Mouse (Mus musculus): ENCODE measurements at regions not wholly inside any gene's neighbourhood (a gene's known extent, or its start where the extent isn't known, plus 50 kb on each side); places are given as distances from the start of the nearest gene placed in this dataset.
A peak's percentile ranks its signal among the peaks of the same experiment; 100 is the strongest.

DNA sequence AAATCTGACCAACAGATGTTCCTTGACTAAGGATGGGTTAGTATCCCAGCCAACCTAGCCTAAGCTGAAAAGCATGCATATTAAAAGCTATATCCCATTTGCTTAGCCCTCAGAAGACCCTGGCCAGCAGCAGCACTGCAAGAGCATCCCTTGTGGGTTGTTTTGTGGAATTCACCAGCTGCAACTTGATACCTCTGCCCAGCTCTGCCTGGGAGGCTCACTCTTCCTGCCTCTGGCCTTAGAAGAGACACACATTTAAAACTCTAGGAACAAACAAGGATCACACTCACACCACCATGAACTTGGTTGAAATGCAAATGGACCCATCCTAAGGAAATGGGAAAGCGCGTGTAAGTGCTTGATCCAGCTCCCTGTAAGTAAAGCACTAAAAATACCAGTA is 107.7 kb upstream of the Arl4c start:
- DNase-seq (ENCODE audit: low spot score): no peak

DNA sequence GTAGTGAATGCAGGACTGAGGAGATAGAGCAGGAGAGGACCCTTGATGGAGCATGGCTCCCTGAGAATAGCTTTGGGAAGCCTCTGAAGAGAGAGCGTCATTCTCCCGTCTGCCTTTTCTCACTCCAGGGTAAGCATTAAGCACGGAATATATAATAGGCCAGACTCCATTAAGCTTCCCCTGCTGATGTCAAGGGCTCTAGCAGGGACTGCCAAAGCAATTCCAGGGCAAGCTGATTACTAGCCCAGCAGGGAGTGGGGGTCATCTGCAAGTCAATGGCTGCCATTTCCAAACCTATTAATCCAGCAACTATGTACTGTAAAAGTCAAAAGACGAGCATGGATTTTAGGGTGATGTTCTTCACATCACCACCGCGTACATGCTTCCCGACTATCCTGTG is 111.2 kb upstream of the Arl4c start:
- no peak for DNase-seq (ENCODE audit: low spot score)

DNA sequence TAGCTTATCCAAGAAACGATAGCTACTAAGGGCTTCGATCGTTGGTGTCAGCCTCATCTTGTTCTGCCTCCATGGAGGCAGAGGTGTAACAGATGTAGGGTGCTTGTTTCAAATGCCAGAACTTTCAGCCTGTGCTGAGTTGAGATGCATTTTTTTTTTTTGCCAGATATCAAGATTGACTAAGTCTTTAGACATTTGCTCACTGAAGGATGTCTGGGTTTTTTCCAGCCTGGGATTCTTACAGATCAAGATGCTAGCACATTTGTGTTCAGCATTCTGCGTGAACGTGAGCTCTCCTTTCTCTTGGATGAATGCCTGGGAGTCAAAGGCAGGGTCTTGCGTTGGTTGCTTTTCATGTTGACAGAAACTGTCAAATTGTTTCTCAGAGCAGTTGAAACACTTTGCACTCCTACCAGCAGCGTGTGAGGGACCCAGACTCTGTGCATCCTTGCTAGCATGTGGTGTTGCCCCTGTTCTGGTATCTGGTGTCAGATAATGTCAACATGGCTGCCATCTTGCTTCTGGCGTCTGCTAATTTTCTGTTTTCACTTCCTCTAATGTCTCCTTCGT is 114.4 kb upstream of the Arl4c start:
- no peak for DNase-seq (ENCODE audit: low spot score)

DNA sequence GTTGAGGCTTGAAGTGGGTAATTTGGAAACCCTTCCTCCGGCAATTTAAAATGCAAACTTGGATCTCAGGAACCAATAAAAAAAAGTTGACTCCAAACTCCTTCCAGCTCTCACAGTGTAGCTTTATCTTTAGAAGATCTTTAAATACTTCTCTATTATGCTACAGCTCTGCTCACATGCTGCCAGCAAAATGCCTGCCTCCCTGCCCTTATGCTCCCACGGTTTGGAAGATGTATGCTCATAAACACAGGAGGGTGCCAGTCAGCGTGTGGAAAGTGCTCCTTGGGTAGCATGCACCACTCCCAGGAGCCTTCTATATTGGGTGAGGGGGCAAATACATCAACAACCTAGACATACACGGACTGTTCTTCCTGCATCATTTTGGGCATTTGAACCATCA is 123.2 kb upstream of the Arl4c start:
- DNase-seq (ENCODE audit: low spot score): no peak

DNA sequence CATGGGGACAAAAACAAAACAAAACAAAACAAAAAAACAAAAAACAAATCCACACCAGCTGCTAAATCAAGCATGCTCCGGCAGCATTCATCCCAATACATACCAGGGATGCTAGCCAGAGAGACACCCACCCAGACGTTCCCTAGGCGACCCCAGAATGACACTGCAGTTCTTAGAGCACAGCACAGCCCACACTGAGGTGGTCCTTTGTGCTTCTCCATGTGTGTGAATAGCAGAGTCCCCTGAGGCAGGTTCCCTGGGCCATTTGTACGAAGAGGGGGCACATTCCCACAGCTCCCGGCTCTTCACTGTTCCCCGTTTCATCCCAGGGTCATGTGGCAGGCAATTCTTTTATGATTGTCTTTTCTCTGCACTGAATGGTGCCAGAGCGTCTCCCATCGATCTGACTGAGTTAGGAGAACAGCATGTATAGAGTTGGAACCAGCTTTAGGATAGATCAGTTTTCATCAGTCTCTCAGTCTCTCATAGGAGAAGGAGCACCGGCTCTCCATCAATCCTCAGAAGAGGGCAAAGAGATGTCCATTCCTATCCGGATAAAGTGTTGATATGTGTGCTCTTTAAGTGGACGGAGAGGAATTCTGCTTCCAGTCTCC is 136.7 kb upstream of the Arl4c start:
- no peak for DNase-seq (ENCODE audit: low spot score)

DNA sequence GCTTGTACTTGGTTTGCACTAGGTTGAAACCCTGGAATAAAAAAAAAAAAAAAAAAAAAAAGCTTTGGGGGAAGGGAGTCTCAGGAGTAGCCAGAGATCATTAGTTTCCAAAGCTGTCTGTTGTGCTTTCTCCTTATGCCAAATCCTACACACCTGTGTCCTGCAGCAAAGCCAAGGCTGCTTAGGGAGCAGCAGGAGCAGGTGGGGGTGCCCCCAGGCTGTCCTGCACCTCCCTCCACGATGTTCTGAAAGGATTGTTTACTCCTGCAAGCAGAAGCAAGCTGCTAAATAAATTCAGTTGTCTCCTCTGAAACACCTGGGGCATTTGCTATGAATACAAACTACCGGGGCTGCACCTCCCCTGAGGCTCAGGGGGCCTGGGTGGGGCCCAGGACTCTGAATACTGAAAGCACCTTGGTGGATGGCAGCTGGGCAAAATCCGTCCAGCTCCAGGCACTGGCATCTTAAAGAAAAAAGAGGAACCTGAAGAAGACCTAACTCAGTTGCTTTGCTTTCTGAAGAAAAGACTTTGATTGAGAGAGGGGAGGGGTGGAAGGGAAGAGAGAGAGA is 137.5 kb upstream of the Arl4c start:
- DNase-seq (ENCODE audit: low spot score): no peak

DNA sequence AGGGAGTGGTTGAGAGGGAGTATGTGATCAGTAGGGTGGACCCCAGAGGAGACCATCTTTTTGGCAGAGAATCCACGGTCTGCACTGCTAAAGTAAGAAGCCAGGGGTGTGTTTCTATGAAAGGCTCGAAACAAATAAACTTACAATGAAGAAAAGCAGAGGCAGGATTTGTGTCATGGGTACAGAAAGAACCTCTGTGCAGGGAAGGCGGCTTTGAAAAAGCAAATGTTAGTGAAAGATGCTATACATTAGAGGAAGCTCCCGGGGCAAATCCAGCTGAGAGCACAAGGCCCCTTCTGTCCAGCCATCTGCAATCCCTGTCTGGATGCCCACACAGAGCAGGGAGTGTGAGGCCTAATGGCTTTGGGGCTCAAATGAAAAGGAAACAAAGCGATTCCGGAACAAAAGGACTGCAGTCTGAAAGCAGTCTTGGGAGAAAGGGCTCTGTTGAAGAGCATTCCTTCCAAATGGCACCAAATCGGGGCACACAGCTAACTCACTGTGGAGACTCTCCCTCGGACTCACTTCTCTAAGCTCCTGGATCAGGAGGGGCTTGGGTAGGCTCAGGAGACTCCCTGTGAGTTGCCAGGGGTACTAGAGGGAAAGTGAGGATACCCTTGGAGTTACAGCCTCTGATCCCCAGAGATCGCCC is 138.1 kb upstream of the Arl4c start:
- peak; percentile 32 for DNase-seq (ENCODE audit: low spot score)

DNA sequence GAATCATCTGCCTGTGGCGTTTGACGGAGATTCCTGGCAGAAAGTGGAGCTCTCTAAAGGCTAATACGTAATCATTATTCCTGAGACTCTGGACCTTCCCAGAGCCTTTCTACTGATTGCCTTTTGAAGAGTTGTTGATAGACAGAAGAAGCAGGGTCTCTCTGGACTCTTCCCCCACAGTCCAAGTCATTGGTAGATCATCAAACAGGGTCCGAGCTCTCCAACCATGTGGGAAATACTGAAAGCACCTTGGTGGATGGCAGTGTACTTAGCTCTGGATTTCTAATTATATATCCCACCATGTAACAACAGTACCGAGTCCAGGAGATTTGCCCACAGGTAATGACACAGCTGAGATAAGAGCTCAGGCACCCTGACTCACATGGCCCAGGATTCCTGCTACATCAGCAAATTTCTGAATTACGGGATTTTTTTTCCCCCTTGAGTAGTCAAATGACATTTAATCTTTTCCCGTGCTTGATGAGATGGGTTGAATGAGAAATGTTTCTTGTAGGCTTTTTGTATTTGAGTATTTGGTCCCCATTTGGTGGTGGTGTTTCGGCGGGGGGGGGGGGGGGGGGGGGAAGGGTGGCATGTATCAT is 139.1 kb upstream of the Arl4c start:
- no peak for DNase-seq (ENCODE audit: low spot score)

DNA sequence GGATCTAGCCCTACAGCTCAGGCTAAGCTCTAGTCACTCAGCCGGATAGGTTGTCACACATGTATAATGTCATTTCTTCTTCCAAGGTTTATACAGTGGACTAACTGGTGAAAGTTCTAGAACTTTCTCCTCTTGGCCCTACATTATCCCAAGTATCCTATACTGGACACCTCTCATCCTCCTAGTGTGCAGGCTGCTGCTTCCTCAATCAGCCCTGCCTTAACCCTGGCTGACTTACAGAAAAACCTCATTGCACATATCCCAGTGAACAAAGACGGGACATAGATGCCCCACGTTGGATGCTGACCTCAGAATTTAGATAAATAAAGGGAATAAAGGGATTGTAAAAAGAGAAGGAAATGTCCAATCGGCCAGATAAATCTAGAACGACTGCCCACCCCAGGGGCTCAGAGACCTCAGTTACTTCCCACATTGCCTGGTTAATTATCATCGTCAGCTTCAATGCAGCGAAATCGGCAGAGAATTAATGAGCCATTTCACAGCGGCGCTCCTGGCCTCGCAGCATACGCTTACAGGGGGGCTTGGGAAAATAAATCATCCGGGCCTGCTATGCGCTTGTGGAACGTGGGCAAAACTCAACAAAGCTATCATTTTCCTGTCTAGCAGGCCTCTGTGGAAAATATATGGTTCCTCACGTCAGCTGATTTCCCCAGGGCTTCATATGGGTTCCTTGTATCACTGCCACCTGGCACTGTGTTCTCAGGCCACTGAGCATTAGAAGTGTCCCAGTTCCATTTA is 145.5 kb upstream of the Arl4c start:
- DNase-seq (ENCODE audit: low spot score): no peak

DNA sequence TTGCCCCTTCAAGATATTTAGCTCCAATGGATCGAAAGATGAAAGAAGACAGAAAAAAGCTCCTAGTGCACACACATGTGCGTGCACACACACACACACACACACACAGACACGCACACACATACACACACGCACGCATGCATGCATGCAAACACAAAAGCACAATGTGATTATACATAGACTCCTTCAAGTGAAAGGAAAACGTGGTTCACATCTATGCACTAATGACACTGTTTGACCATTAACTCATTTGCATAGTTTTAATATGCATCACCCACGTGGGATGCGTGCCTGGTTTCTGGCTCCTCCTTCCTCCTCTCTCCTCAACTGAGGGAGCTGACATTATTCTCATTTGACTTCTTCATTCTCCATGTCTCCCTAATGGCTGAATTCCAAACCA is 146.2 kb upstream of the Arl4c start:
- no peak for DNase-seq (ENCODE audit: low spot score)

DNA sequence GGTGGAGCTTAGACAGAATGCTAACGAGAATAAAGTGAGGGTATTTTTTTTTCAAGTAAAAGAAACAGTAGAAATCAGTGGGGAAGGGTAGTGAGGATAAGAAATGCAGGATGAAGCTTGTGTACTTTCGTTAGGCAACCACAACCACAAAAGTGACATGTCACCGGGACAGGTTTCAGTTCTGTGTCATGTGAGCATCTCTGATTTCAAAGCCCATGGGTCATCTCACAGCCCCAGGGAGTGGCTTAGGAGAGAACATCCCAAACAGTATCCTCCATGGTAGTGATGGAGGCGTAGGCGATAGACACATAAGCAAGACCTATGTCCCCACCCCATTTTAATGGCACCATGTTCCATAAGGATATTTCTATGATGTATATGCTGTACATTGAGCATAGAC is 147.4 kb upstream of the Arl4c start:
- DNase-seq (ENCODE audit: low spot score): no peak

DNA sequence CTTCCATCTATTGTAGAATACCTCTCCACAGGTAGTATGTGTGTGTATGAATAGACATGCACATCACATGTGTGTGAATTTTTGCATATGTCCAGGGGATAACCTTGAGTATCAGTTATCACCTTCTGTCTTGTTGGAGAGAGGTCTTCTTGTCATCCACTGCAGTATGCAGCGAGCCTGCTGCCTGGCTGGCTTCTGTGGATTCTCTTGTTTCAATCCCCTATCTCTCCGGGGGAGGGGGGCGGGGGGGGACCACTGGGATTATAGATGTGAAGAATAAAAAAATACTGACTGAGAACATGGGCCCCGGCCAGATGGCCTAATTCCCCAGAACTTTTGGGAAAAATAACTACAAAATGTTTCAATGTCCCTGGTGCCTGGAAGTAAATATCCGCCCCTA is 149.9 kb upstream of the Arl4c start:
- no peak for DNase-seq (ENCODE audit: low spot score)

DNA sequence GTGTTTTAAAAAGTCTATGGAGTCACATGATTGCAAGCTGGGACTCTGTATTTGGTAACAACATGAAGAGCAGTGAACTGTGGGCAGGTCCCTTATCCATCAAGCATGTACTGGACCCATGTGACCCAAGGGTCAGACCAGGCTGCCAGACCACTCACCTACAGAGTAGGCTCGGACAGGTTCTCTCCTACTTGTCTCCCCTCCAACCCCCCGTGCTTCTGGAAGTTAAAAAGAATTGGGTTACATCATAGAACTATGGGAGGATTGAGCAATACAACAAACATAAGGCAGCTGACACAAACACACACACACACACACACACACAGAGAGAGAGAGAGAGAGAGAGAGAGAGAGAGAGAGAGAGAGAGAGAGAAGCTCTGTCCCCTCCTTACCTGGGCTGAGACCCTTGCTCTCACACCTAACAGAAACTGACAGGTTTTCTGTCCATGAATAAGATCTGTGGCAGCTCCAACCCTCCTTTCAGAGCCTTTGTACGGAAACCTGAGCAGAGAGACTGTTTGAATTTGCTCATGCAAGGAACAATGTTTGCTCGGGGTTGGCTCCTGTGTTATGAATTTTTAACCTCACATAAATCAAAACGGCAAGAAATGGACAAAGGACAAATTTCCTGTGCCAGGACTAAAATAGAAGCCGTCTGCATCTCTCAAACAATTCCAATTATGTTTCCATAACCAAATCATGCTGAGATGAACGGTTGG is 159.0 kb upstream of the Arl4c start:
- DNase-seq (ENCODE audit: low spot score): no peak

DNA sequence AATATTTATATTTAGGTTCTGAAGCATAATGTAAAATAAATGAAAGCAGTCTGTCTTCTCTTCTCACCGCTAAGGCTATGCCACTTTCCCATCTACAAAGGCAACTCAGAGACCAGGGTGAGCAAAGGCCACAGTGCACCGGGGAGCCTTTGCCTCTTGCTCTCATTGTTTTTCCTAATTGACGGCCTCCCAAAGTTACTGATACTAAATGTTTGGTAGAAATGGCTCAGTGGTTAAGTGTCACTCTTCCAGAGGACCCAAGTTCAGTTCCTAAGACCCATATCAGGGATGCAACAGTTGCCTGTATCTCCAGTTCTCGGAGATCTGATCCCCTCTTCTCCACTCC is 159.5 kb upstream of the Arl4c start:
- DNase-seq (ENCODE audit: low spot score): no peak

DNA sequence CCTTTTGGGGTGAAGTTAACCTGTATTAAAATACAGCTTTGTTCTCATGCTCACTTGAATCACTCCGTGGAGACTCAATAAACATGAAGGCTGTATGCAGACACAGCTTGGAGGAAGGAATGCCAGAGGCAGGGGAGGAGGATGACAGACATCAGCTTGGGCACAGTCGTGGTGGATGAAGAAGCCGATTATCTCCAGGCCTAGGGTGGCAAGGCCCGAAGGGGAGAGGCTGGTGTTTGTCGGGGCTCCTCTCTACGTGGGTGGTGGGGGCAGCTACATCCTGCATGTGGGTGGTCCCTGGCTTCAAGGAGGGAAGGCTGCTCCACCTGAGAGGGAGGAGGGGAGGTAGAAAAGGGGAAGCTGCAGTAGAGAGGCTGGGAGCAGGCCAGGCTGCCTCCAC is 163.4 kb upstream of the Arl4c start:
- DNase-seq (ENCODE audit: low spot score): no peak

DNA sequence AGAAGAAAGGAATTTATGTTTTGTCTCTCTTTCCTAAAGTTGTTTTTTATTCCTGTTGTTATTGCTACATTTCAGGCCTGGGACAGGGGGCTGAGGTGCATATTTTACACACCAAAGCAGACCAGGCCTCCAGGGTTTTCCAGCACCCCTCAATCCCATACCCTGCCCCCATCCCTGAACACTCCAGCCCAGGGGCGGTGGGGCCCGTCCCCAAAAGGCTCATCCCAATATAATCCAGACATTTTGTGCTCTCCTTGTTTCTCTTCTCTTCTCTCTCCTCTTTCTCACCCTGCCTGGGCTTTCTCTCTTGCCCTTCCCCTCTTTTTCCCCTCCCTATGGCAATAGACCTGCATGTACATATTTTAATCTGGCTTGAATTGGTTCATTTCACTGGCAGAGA is 164.6 kb upstream of the Arl4c start:
- DNase-seq (ENCODE audit: low spot score): no peak

DNA sequence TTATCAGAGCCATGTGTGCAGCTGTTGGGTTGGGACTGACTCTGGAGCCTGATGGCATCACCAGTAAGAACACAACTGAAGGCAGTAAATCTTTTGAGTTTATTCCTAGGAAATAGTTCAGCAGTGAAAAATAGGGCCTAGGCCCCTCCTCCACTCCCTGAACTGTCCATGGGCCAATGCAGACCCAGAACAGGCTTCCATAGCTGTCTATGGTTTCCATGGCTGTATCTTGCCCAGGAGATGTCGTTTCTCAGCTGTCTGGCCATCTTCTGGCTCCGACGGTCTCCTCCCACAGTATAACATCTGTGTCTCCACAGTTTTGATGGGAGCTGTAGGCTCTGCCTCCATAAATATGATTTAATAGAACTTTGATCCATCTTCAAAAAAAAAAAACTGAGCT is 165.1 kb upstream of the Arl4c start:
- no peak for DNase-seq (ENCODE audit: low spot score)

DNA sequence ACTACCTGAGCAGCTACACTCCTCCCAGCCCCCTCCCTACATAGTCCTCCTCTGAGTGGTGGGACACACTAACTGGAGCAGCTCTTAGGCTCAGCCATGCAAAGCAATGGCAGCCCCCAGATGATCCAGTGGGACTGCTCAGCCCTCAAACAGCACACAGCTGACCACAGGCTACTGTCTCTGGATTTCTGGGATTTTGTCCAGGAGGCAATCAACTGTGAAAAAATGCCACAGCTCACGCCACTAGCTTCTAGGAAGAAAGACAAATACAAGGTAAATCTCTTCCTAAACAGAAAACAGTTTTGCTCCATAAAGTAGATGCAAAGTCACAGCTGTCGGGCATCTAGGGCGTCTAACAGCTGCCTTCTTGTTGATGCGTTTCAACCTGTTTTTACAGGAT is 167.9 kb upstream of the Arl4c start:
- no peak for DNase-seq (ENCODE audit: low spot score)

DNA sequence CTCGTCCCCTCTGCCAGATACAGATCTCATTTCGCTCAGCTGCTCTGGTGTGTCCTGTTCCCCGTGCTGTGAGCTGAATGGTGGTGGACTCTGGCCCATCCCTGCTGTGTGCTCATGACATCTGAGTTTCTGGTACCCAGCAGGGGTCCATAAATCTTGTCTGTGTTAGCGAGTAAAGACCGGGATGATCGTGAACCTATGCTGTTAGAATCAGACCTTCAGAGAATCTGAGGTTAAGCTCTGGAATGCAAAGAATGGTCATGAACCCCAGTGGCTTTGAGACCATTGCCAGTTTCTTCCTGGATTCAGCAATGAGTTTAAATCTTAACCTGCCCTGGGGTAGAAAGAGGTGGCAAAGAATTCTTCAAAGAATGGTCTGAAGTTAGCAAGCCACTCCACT is 173.3 kb upstream of the Arl4c start:
- no peak for DNase-seq (ENCODE audit: low spot score)

DNA sequence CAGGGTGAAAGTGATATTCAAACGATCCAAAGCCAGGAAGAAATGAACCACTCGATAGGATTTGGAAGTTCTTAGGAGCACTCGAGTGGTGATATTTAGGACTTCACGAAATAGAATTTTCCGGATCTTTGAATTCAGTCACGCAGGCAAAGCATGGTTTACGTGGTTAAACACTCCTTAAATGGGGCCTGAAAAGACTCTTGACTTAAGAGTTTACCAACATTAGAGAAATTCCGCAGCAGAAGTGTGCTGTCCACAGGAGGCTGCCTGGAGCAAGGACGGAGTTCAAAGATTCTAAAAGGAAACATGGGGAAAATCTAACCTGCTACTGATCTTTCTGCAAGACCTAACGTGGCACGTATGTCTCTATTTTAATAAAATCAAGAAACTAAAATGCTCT is 175.4 kb upstream of the Arl4c start:
- no peak for DNase-seq (ENCODE audit: low spot score)

DNA sequence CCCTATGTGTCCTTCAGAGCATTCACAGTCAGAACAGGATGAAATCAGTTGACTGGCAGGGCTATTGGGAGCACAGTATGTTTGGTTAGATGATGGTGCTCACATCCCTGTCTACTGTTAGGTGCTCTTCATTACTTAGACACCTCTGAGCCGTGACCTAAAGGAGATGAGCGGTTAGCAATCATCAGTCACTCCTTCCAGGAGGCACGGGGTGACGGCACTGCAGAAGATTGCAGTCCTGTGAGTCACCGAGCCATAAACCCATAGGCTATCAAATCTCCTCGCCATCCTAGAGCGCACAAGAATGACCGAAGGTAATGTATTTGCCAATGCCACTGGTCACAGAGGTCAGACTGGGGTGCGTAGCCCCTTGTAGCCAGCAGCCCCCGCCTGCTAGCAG is 176.8 kb upstream of the Arl4c start:
- DNase-seq (ENCODE audit: low spot score): no peak

DNA sequence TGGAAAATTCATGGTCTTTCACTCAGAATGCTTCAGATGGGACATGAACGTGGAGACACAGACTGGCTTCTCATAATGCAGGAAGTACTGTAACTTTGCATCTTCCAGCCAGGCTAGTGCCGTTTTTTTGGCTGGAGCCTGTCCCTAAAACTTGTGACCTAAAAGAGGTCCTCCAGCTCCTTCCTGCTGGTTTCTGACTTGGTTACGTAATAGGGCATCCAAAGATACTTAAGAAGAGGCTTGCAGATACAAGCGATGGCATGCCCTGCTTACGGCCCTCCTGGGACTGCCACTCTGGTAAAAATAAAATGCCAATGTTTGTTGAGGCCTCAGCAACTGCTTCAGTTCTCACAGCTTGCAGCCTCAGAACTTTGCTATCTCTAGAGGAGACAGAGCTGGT is 177.3 kb upstream of the Arl4c start:
- DNase-seq (ENCODE audit: low spot score): no peak

Data from layer of hippocampus, adult 11-12 months (tissue).